Mouse (Mus musculus): ENCODE measurements around the gene Daw1. TPM values are rescaled to one million over a fixed set of nuclear protein-coding genes. Genes with fewer than 3 reads are reported as not detected.

Gene Daw1
- total RNA-seq, 2 experiments from 2014 or later: 0.20 TPM; not detected in 1

GRCm38 (mm10) chr1:83179531-83179930, 20.0 kb downstream of the Daw1 start:
- intact Hi-C loops (cut with DNase I): no loop called here
- DNase-seq (ENCODE audit: low spot score in 2 of 2): no peak

GRCm38 (mm10) chr1:83181418-83181817, 21.9 kb downstream of the Daw1 start:
- DNase-seq (ENCODE audit: low spot score in 2 of 2): no peak
- intact Hi-C loops (cut with DNase I): no loop called here

- peak in 1 of 2 experiments; percentile 32 for DNase-seq (ENCODE audit: low spot score in 2 of 2)
- intact Hi-C loops (cut with DNase I): loop anchor here (5.0 kb wide), 2 partner anchors 120 to 400 kb away; no protein-coding TSS in a partner anchor
Measured at GRCm38 (mm10) chr1:83187154-83187553, 27.6 kb downstream of the Daw1 start.

- DNase-seq (ENCODE audit: low spot score in 2 of 2): no peak
- intact Hi-C loops (cut with DNase I): no loop called here
Measured at GRCm38 (mm10) chr1:83209981-83210380, 50.4 kb downstream of the Daw1 start.

- intact Hi-C loops (cut with DNase I): loop anchor here (1.0 to 5.0 kb wide), 2 partner anchors 189 to 499 kb away; partner anchors contain the start of gene Sphkap
- no peak for DNase-seq (ENCODE audit: low spot score in 2 of 2)
Measured at GRCm38 (mm10) chr1:83218260-83218659, 58.7 kb downstream of the Daw1 start.

- DNase-seq (ENCODE audit: low spot score in 2 of 2): no peak
- intact Hi-C loops (cut with DNase I): no loop called here
Measured at GRCm38 (mm10) chr1:83223072-83223471, 63.5 kb downstream of the Daw1 start.

- DNase-seq (ENCODE audit: low spot score in 2 of 2): no peak
- intact Hi-C loops (cut with DNase I): no loop called here
Measured at GRCm38 (mm10) chr1:83224423-83224960, 64.9 kb downstream of the Daw1 start.

GRCm38 (mm10) chr1:83227946-83228345, 68.4 kb downstream of the Daw1 start:
- DNase-seq (ENCODE audit: low spot score in 2 of 2): no peak
- intact Hi-C loops (cut with DNase I): loop anchor here (1.0 kb wide), 1 partner anchor 8 kb away; no protein-coding TSS in a partner anchor

- intact Hi-C loops (cut with DNase I): no loop called here
- DNase-seq (ENCODE audit: low spot score in 2 of 2): no peak
Measured at GRCm38 (mm10) chr1:83248235-83248746, 88.7 kb downstream of the Daw1 start.

- DNase-seq (ENCODE audit: low spot score in 2 of 2): no peak
- intact Hi-C loops (cut with DNase I): no loop called here
Measured at GRCm38 (mm10) chr1:83251746-83252145, 92.2 kb downstream of the Daw1 start.

Other genes starting within 250 kb of the Daw1 start
- under 1 TPM; 0.42 to 0.52 TPM for gene A030005L19Rik, start 246.4 kb upstream of the Daw1 start, total RNA-seq (2021)
- gene A030014E15Rik, start 234.8 kb upstream of the Daw1 start, total RNA-seq (2021): not detected
- gene Gm6217, start 228.4 kb upstream of the Daw1 start, total RNA-seq (2021): not detected
- not detected for gene A030003K21Rik, start 216.4 kb upstream of the Daw1 start, total RNA-seq (2021)
- gene Gm7544, start 203.7 kb upstream of the Daw1 start, total RNA-seq (2021): not detected
- not detected for gene Gm47955, start 199.5 kb upstream of the Daw1 start, total RNA-seq (2021)
- gene Gm47959, start 159.2 kb upstream of the Daw1 start, total RNA-seq (2021): not detected
- gene Slc19a3, start 121.3 kb upstream of the Daw1 start, total RNA-seq (2021): 1 to 10 TPM; 2.2 to 2.8 TPM
- not detected for gene Krtap28-10, start 117.3 kb upstream of the Daw1 start, total RNA-seq (2021)
- gene Gm47969, start 114.8 kb upstream of the Daw1 start, total RNA-seq (2021): not detected
- not detected for gene A030005K14Rik, start 100.4 kb upstream of the Daw1 start, total RNA-seq (2021)
- not detected for gene Krtap28-13, start 98.8 kb upstream of the Daw1 start, total RNA-seq (2021)
- not detected for gene Ccl20, start 43.0 kb upstream of the Daw1 start, total RNA-seq (2021)
- gene Sphkap, start 248.4 kb downstream of the Daw1 start, total RNA-seq (2021): 100 to 1,000 TPM; 175 to 181 TPM

Data from left cerebral cortex, postnatal 36 days (tissue).